Mouse (Mus musculus) hindbrain, embryonic 11.5 days (tissue): ENCODE measurements around the gene Gm42791. TPM values are rescaled to one million over a fixed set of nuclear protein-coding genes. Genes with fewer than 3 reads are reported as not detected.

Experiments
- ATAC-seq: fragments of 200-750 bp; cut with Nextera tagmentation; 2 replicates; pipeline ENCODE4 v1.8.0; 2017; ENCODE audit warnings: mild to moderate bottlenecking, moderate TSS enrichment, moderate library complexity; ENCODE audit not compliant: low FRiP score
- DNase-seq: peaks from one replicate; pipeline ENCODE4 v3.0.0-alpha.2; 2015; ENCODE audit warnings: low spot score
- H3K27ac ChIP-seq: fragments of 300-500 bp; sonication (generic); 2 replicates; pipeline ENCODE4 v1.5.1; 2014; ENCODE audit warnings: mild to moderate bottlenecking, low read depth, low read length
- H3K27me3 ChIP-seq: fragments of 300-500 bp; sonication (generic); 2 replicates; pipeline ENCODE4 v1.6.1; 2014; ENCODE audit warnings: mild to moderate bottlenecking, low read length, moderate library complexity, mixed read lengths; ENCODE audit not compliant: control insufficient read depth, insufficient read depth
- H3K36me3 ChIP-seq: fragments of 300-500 bp; sonication (generic); 2 replicates; pipeline ENCODE4 v1.6.1; 2014; ENCODE audit warnings: mild to moderate bottlenecking, low read length, moderate library complexity, mixed read lengths; ENCODE audit not compliant: control insufficient read depth, insufficient read depth
- H3K4me1 ChIP-seq: fragments of 300-500 bp; sonication (generic); replicated peaks from 2 replicates; pipeline ENCODE4 v1.6.1; 2014; ENCODE audit warnings: low read length, mixed read lengths; ENCODE audit not compliant: control insufficient read depth, insufficient read depth
- H3K4me2 ChIP-seq: fragments of 300-500 bp; sonication (generic); replicated peaks from 2 replicates; pipeline ENCODE4 v1.6.1; 2014; ENCODE audit warnings: mild to moderate bottlenecking, low read depth, low read length
- H3K4me3 ChIP-seq: fragments of 300-500 bp; sonication (generic); 2 replicates; pipeline ENCODE4 v1.5.1; 2014; ENCODE audit warnings: low read depth, low read length
- H3K9ac ChIP-seq: fragments of 300-500 bp; sonication (generic); 2 replicates; pipeline ENCODE4 v1.6.1; 2014; ENCODE audit warnings: low read depth, low read length
- H3K9me3 ChIP-seq: fragments of 300-500 bp; sonication (generic); 2 replicates; pipeline ENCODE4 v1.6.1; 2016; ENCODE audit warnings: low read length; ENCODE audit not compliant: control insufficient read depth
- whole genome bisulfite sequencing: fragments of 180-500 bp; shearing (Covaris S2); extraction: QIAGEN DNeasy Blood & Tissue Kit; methylation state at CpG from one replicate; pipeline ENCODE4 v1.1.7; 2014; 5-methylcytosine and 5-hydroxymethylcytosine counted together
- polyA plus RNA-seq: library from polyadenylated mRNA; unstranded; fragments of >200 nt; fragmentation: Nextera tagmentation; extraction: Ambion mirVana; gene quantifications from 2 replicates; pipeline ENCODE4 v1.2.1, GENCODE M21; 2014

The Gm42791 gene
- polyA plus RNA-seq, 1 experiment from 2014 or later = not detected

DNA sequence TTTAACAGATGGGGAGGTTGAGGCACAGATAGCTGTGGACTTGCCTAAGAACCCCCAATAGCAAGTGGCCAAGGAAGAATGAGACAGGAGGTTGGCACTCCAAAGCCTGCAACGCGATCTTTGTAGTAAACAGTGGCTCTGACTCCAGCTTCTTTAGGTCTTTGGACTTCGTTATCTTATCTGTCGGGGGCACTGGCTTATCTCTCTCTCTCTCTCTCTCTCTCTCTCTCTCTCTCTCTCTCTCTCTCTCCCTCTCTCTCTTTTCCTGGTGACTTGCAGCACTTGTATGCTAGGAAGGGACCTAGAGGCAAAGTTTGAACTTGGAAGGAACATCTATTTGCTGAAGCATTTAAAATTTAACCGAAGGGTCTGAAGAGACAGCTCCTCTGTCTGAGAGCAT lies 33.4 kb upstream of the Gm42791 start:
- H3K27ac ChIP-seq = no peak overlapping the region
- no peak overlapping the region for H3K4me2 ChIP-seq
- peaks cover 11% of the 10 kb centered on the region; the same call in 1 of the 2 replicates for H3K4me1 ChIP-seq
- H3K9ac ChIP-seq = no peak overlapping the region
- ATAC-seq (no peak), DNase-seq (no peak)
- no peaks in the 10 kb centered on the region for H3K27me3 ChIP-seq
- no peak overlapping the region for H3K4me3 ChIP-seq
- 77% methylated on average over 5 of the region's 5 CpGs for WGBS
- no peaks in the 10 kb centered on the region for H3K36me3 ChIP-seq
- H3K9me3 ChIP-seq = no peaks in the 10 kb centered on the region

GRCm38 (mm10) chr5:149027389-149027788 lies 32.4 kb upstream of the Gm42791 start:
- no peaks in the 10 kb centered on the region for H3K27me3 ChIP-seq
- DNase-seq (no peak), ATAC-seq (no peak)
- H3K27ac ChIP-seq = no peak overlapping the region
- H3K4me2 ChIP-seq = no peak overlapping the region
- H3K4me3 ChIP-seq = no peak overlapping the region
- 76% methylated on average over 8 of the region's 8 CpGs for WGBS
- no peak overlapping the region for H3K9ac ChIP-seq
- H3K9me3 ChIP-seq = no peaks in the 10 kb centered on the region
- H3K36me3 ChIP-seq = no peaks in the 10 kb centered on the region
- peaks cover 11% of the 10 kb centered on the region; the same call in 1 of the 2 replicates for H3K4me1 ChIP-seq

GRCm38 (mm10) chr5:149021120-149021519 lies 26.2 kb upstream of the Gm42791 start:
- no peaks in the 10 kb centered on the region for H3K27me3 ChIP-seq
- 60% methylated on average over 7 of the region's 7 CpGs for WGBS
- H3K4me3 ChIP-seq = no peak overlapping the region
- no peak for DNase-seq
- H3K27ac ChIP-seq = no peak overlapping the region
- H3K4me2 ChIP-seq = no peak overlapping the region
- H3K4me1 ChIP-seq = no peaks in the 10 kb centered on the region
- no peak for ATAC-seq
- H3K36me3 ChIP-seq = no peaks in the 10 kb centered on the region
- no peak overlapping the region for H3K9ac ChIP-seq
- H3K9me3 ChIP-seq = no peaks in the 10 kb centered on the region

DNA sequence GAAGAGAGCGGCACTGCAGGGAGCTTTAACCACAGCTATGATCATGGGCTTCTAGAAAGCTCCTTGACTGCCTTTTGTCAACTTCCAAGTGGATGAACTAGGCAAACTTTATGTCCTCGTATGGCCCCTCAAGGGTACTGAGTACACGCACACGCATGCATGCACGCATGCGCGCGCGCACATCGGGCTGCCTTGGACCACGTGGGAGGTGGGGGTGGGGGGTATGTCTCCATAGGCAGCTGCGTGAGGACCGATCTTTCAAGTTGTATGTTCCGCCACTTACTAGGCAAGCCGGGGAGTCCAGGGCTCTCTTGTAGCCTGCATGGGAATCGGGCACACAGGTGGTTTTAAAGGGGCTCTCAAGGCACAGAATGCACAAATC lies 25.7 kb upstream of the Gm42791 start:
- no peaks in the 10 kb centered on the region for H3K9me3 ChIP-seq
- no peak overlapping the region for H3K4me2 ChIP-seq
- DNase-seq (no peak), ATAC-seq (no peak)
- no peaks in the 10 kb centered on the region for H3K36me3 ChIP-seq
- no peak overlapping the region for H3K27ac ChIP-seq
- no peak overlapping the region for H3K9ac ChIP-seq
- no peaks in the 10 kb centered on the region for H3K27me3 ChIP-seq
- no peak overlapping the region for H3K4me3 ChIP-seq
- WGBS = 75% methylated on average over 16 of the region's 16 CpGs
- 0 out of 2 replicates have a peak, but pooled peaks cover 3% of the 10 kb centered on the region for H3K4me1 ChIP-seq

GRCm38 (mm10) chr5:149020059-149020680 lies 25.2 kb upstream of the Gm42791 start:
- Histone ChIP-seq H3K9me3 (no peaks in the 10 kb centered on the region), H3K4me2 (no peak overlapping the region), H3K4me1 (0 out of 2 replicates have a peak, but pooled peaks cover 3% of the 10 kb centered on the region), H3K36me3 (no peaks in the 10 kb centered on the region), H3K27me3 (no peaks in the 10 kb centered on the region), H3K27ac (no peak overlapping the region), H3K4me3 (no peak overlapping the region), H3K9ac (no peak overlapping the region)
- ATAC-seq = no peak
- 50% methylated on average over 18 of the region's 18 CpGs for WGBS
- DNase-seq = no peak

DNA sequence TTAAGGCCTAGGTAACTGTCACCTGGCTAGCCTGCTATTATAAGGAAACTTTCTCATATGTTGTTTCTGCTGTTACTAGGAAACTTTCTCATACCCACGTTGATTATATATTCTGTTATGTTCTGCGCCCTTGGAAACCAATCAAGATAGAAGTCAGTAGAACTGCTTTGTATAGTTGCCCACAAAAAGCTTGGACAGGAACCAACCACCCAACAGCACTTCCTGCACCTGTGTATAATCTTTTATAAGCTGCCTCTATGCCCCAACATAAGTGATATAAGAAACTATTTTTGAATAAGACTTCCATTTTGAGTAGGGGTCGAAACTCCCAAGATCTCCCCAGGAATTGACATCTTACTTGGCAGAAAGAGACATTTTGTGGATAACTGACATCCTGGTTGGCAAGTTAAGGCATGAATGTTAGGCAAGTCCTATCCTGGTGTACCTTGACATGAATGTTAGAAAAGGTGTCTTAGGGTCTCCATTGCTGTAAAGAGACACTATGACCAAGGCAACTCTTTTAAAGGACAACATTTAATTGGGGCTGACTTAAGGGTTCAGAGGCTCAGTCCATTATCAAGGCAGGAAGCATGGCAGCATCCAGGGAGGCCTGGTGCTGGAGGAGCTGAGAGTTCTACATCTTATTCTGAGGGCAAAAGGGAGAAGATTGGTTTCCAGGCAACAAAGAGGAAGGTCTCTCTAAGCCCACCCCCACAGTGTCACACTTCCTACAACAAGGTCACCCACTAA lies 22.9 kb upstream of the Gm42791 start:
- ATAC-seq = no peak
- WGBS = 92% methylated on average over 3 of the region's 3 CpGs
- no peaks in the 10 kb centered on the region; the same call in 1 of the 2 replicates for H3K27me3 ChIP-seq
- no peak overlapping the region for H3K4me3 ChIP-seq
- H3K4me1 ChIP-seq = peaks cover 5% of the 10 kb centered on the region; the same call in 1 of the 2 replicates
- H3K27ac ChIP-seq = no peak overlapping the region
- DNase-seq = no peak
- no peak overlapping the region for H3K4me2 ChIP-seq
- H3K9me3 ChIP-seq = no peaks in the 10 kb centered on the region
- no peak overlapping the region for H3K9ac ChIP-seq
- H3K36me3 ChIP-seq = no peaks in the 10 kb centered on the region

DNA sequence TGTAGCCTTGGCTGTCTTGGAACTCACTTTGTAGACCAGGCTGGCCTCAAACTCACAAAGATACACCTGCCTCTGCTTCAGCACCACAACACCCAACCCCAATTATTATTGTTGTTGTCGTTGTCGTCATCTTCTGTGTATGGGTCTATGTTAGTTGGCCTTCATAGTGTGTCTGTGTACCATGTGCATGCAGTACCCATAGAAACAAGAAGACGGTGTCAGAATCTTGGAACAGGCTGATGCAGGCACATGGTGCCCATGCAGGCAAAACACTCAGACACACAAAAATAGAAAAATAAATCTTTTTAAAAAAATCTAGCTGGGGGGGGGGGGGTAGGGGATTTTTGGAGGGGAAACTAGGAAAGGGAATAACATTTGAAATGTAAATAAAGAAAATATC lies 22.2 kb upstream of the Gm42791 start:
- Histone ChIP-seq H3K27me3 (no peaks in the 10 kb centered on the region; the same call in 1 of the 2 replicates), H3K9ac (no peak overlapping the region), H3K27ac (no peak overlapping the region), H3K36me3 (no peaks in the 10 kb centered on the region), H3K4me3 (no peak overlapping the region), H3K4me2 (no peak overlapping the region), H3K9me3 (no peaks in the 10 kb centered on the region), H3K4me1 (peaks cover 5% of the 10 kb centered on the region; the same call in 1 of the 2 replicates)
- DNase-seq (no peak), ATAC-seq (no peak)
- WGBS = 95% methylated on average over 3 of the region's 3 CpGs

DNA sequence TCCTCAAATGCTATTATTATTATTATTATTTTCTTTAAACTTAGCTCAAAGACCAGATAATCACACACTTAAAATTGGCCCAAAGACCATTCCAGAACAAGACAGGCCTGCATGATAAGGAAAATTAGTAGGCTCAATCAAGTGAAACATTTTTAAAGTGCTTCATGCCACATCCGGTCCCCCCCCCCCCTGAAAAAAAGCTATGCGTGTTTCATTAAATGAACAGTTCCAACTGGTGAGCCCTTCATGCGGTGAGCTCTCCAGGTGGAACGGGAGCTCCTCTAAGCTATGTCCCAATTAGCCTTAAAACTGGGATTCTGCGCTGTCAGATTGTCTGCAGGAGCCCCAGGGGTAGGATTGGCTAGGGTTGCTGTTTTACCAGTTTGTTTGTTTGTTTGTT lies 21.3 kb upstream of the Gm42791 start:
- DNase-seq = no peak
- Histone ChIP-seq H3K9ac (no peak overlapping the region), H3K4me3 (no peak overlapping the region), H3K27me3 (no peaks in the 10 kb centered on the region; the same call in 1 of the 2 replicates), H3K36me3 (no peaks in the 10 kb centered on the region), H3K4me1 (peaks cover 5% of the 10 kb centered on the region; the same call in 1 of the 2 replicates), H3K9me3 (no peaks in the 10 kb centered on the region), H3K27ac (no peak overlapping the region), H3K4me2 (no peak overlapping the region)
- WGBS = 78% methylated on average over 5 of the region's 5 CpGs
- ATAC-seq = no peak
